8 mouse cellular contexts compared by ENCODE assay signal in the genomic region with DNA sequence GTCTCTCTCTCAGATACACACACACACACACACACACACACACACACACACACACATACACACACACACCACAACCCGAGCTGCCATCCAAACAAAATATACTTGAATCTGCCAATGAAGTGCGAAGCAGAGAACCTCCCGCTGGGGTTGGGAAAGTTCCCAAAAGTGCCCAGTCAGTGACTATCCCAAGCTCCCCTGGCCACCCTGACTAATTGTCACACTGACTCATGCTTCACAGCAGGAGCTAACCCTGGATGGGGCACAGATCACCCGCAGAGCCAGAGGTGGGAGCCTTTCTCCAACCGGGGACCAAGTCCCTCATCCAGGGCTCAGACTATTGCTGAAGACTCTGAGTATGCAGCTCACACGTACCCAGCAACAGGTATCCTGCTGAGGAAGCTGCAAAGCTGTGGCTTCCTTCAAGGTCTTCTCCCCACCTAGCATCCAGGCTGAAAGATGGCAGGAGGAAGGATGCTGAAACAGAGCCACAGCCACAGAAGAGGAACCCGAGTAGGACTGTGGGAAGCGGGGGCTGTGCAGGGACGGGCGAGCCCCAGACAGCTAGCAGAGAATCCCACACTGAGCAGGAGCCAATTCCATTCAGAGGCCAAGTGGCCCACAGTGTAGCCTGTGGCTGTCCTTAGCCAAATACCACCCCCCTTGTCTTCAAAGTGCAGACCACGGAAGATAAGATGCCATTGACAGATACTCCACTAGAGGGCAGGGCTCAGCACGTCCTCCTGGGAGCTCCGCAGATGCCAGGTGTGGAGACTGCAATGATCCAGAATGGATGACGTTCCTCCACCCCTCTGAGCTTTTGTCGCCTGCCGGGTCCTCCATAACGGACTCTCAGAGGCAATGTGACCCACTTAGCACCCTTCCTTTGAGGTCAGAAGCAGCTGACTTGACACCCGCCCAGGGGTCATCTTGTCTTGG. TPM values are rescaled to one million over a fixed set of nuclear protein-coding genes. Genes with fewer than 3 reads are reported as not detected.
A peak's percentile ranks its signal among the peaks of the same experiment; 100 is the strongest.
DNase-seq lines count a peak whose midpoint lies in the region; ATAC-seq and TF ChIP-seq lines count a peak whose summit lies in the region.

No protein-coding gene starts in this region.

- peak; percentile 72 for ATAC-seq in embryonic facial prominence, embryonic 14.5 days (ENCODE audit: low read depth)
- peak; percentile 71 for ATAC-seq in neural tube, embryonic 13.5 days (ENCODE audit: low read depth)

- no peaks in the 10 kb centered on the region for H3K9me3 ChIP-seq in embryonic facial prominence, embryonic 14.5 days (ENCODE audit: control insufficient read depth, low read length)
- H3K9me3 ChIP-seq in neural tube, embryonic 13.5 days: no peaks in the 10 kb centered on the region

- no peak overlapping the region for H3K4me3 ChIP-seq in embryonic facial prominence, embryonic 14.5 days (ENCODE audit: low read depth, low read length)
- H3K4me3 ChIP-seq in liver, adult 2 months (ENCODE audit: insufficient read depth, low read depth, low read length): no peak overlapping the region
- no peak overlapping the region for H3K4me3 ChIP-seq in neural tube, embryonic 13.5 days

- peak; percentile 12 for DNase-seq in 416B (ENCODE audit: low read depth)
- peak; percentile 27 for DNase-seq in adrenal gland, postnatal 14 days
- peak; percentile 57 for DNase-seq in embryonic facial prominence, embryonic 14.5 days (ENCODE audit: low spot score)
- peak; percentile 37 to 44 for DNase-seq in heart, adult 9 months (ENCODE audit: low spot score in 2 of 2)
- DNase-seq in kidney, postnatal 10 days: peak; percentile 55
- DNase-seq in liver, adult 2 months (ENCODE audit: extremely low read depth, low read depth, low spot score): peak; percentile 67
- no peak for DNase-seq in spleen, postnatal 36 days (ENCODE audit: low spot score in 2 of 2)

- no peaks in the 10 kb centered on the region for H3K36me3 ChIP-seq in embryonic facial prominence, embryonic 14.5 days (ENCODE audit: control insufficient read depth, insufficient read depth, low read length)
- no peaks in the 10 kb centered on the region for H3K36me3 ChIP-seq in liver, adult 2 months (ENCODE audit: control insufficient read depth, insufficient read depth, low read length)
- H3K36me3 ChIP-seq in neural tube, embryonic 13.5 days: no peaks in the 10 kb centered on the region

- H3K27me3 ChIP-seq in embryonic facial prominence, embryonic 14.5 days (replicated peaks; ENCODE audit: control insufficient read depth, insufficient read depth, low read length): no peaks in the 10 kb centered on the region
- no peaks in the 10 kb centered on the region for H3K27me3 ChIP-seq in liver, adult 2 months (ENCODE audit: control insufficient read depth, insufficient read depth, low read length)
- H3K27me3 ChIP-seq in neural tube, embryonic 13.5 days: peaks cover 13% of the 10 kb centered on the region

- TF ChIP-seq POLR2A in liver, adult 2 months (IDR thresholded peaks at IDR 0.05; ENCODE audit: extremely low read depth, insufficient read depth, low read length): no peak

- no peaks in the 10 kb centered on the region for H3K79me2 ChIP-seq in liver, adult 2 months (ENCODE audit: control insufficient read depth, insufficient read depth, low read length)

- H3K9ac ChIP-seq in embryonic facial prominence, embryonic 14.5 days (ENCODE audit: low read depth, low read length): no peak overlapping the region
- H3K9ac ChIP-seq in liver, adult 2 months (ENCODE audit: low read depth, low read length): no peak overlapping the region
- no peak overlapping the region for H3K9ac ChIP-seq in neural tube, embryonic 13.5 days

- H3K27ac ChIP-seq in embryonic facial prominence, embryonic 14.5 days (replicated peaks; ENCODE audit: low read depth, low read length): no peak overlapping the region
- H3K27ac ChIP-seq in liver, adult 2 months (replicated peaks; ENCODE audit: insufficient read depth, low read depth, low read length): no peak overlapping the region
- H3K27ac ChIP-seq in neural tube, embryonic 13.5 days (replicated peaks): no peak overlapping the region

- 32% methylated on average over 18 of the region's 18 CpGs for WGBS in embryonic facial prominence, embryonic 14.5 days
- WGBS in liver, adult 2 months: 20% methylated on average over 18 of the region's 18 CpGs
- WGBS in neural tube, embryonic 13.5 days: 30% methylated on average over 18 of the region's 18 CpGs

- H3K4me1 ChIP-seq in embryonic facial prominence, embryonic 14.5 days (ENCODE audit: control insufficient read depth, insufficient read depth, low read length): peaks cover 2% of the 10 kb centered on the region; the same call in 1 of the 2 replicates
- H3K4me1 ChIP-seq in liver, adult 2 months (ENCODE audit: control insufficient read depth, insufficient read depth, low read length): peaks cover 11% of the 10 kb centered on the region
- H3K4me1 ChIP-seq in neural tube, embryonic 13.5 days (replicated peaks): peaks cover 6% of the 10 kb centered on the region

- peak; percentile 83 for TF ChIP-seq CTCF in liver, adult 2 months (IDR thresholded peaks at IDR 0.05; ENCODE audit: low read depth, low read length)

- H3K4me2 ChIP-seq in embryonic facial prominence, embryonic 14.5 days (ENCODE audit: low read depth, low read length): no peak overlapping the region
- H3K4me2 ChIP-seq in neural tube, embryonic 13.5 days: 0 out of 2 replicates have a peak overlapping the region, but pooled peaks have one; percentile 21

RNA-seq across cellular contexts. Expression of a gene that starts 48.9 kb away (rescaled TPM):
- total RNA-seq in adrenal gland, postnatal 14 days (2021): 3.3 and 3.7 TPM in 2 replicates
- polyA plus RNA-seq in embryonic facial prominence, embryonic 14.5 days (2014; fragmentation: Nextera tagmentation; extraction: Ambion mirVana): 3.9 and 4.4 TPM in 2 replicates
- under 0.01 and 0.07 TPM in 2 replicates for total RNA-seq in liver, adult 2 months (2014; rRNA removed)
- polyA plus RNA-seq in liver, adult 2 months (2012; rRNA removed): 0.05 and 0.11 TPM in 2 replicates
- 30.4 and 33.6 TPM in 2 replicates for polyA plus RNA-seq in neural tube, embryonic 13.5 days (2015; fragmentation: Nextera tagmentation; extraction: Ambion mirVana)

Comparison
In these comparisons a context has a peak if more than half of its experiments do, and no peak if none do; other contexts are left out.
1. DNase-seq: peak in 416B (single experiment), adrenal gland, postnatal 14 days (single experiment), embryonic facial prominence, embryonic 14.5 days (single experiment), heart, adult 9 months (2 of 2), kidney, postnatal 10 days (single experiment) and liver, adult 2 months (single experiment); none in spleen, postnatal 36 days (0 of 2).